ENCODE assay signal across 21 mouse cellular contexts in genomic region chr11:56012396-56012795, GRCm38 (mm10). TPM values are rescaled to one million over a fixed set of nuclear protein-coding genes. Genes with fewer than 3 reads are reported as not detected.
"Had no signal": no experiment of that assay in that cellular context is flagged by ENCODE, and none has a peak within 500 bp of the region (broad histone marks: within the 10 kb centered on the region; RNA-seq: fewer than 3 reads in every experiment).

No protein-coding gene starts in this region.

- H3K27ac ChIP-seq: liver, embryonic 12.5 days; liver, embryonic 14.5 days; midbrain, embryonic 10.5 days; midbrain, embryonic 12.5 days; neural tube, embryonic 13.5 days; neural tube, embryonic 15.5 days had no signal

- H3K4me3 ChIP-seq: liver, embryonic 12.5 days; midbrain, embryonic 10.5 days; midbrain, embryonic 12.5 days; myocyte; neural tube, embryonic 13.5 days; neural tube, embryonic 15.5 days had no signal

- H3K9ac ChIP-seq: liver, embryonic 12.5 days; liver, embryonic 14.5 days; midbrain, embryonic 12.5 days; neural tube, embryonic 13.5 days; neural tube, embryonic 15.5 days had no signal

- H3K9me3 ChIP-seq: liver, embryonic 12.5 days; midbrain, embryonic 10.5 days; midbrain, embryonic 12.5 days; neural tube, embryonic 13.5 days; neural tube, embryonic 15.5 days had no signal

- H3K4me2 ChIP-seq: liver, embryonic 12.5 days; midbrain, embryonic 12.5 days; neural tube, embryonic 13.5 days; neural tube, embryonic 15.5 days had no signal

- ATAC-seq: liver, embryonic 12.5 days; midbrain, embryonic 16.5 days had no signal

- DNase-seq: lung, adult 18-20 months; lung, postnatal 4 days; midbrain, embryonic 14.5 days; retina, postnatal 1 day; right cerebral cortex, adult 18-20 months; right cerebral cortex, postnatal 25 days; right cerebral cortex, postnatal 4 days; spleen, adult 18-20 months; thymus, adult 18-20 months; thymus, postnatal 14 days; thymus, postnatal 36 days had no signal

- H3K27me3 ChIP-seq: liver, embryonic 12.5 days; midbrain, embryonic 12.5 days; neural tube, embryonic 13.5 days; neural tube, embryonic 15.5 days had no signal

- H3K36me3 ChIP-seq: liver, embryonic 12.5 days; midbrain, embryonic 10.5 days; midbrain, embryonic 12.5 days; neural tube, embryonic 13.5 days; neural tube, embryonic 15.5 days had no signal

- H3K4me1 ChIP-seq: liver, embryonic 12.5 days; midbrain, embryonic 12.5 days; neural tube, embryonic 15.5 days had no signal

RNA-seq across cellular contexts. Expression of gene Nmur2, which starts 28.4 kb away (rescaled TPM):
- polyA plus RNA-seq: liver, embryonic 14.5 days; liver, embryonic 16.5 days; midbrain, embryonic 10.5 days; myocyte; neural tube, embryonic 11.5 days had no signal
